Mouse (Mus musculus) adrenal gland, adult 8-10 months (tissue): ENCODE results near the gene Wdpcp. TPM values are rescaled to one million over a fixed set of nuclear protein-coding genes. Genes with fewer than 3 reads are reported as not detected.

Experiments
- DNase-seq: peaks from one replicate; pipeline ENCODE4 v3.0.0; 2022
- microRNA-seq, 2 experiments: library from miRNA; unstranded; fragments of <30 nt; microRNA quantifications; one replicate each; pipeline ENCODE4 v1.2.0; 2022
- total RNA-seq, 4 experiments: library from RNA; stranded (reverse); gene quantifications; 2 replicates each; pipeline ENCODE4 v1.2.4; 2022

The Wdpcp gene
- total RNA-seq, 4 experiments from 2014 or later, result 13.1 to 19.6 (median 17.7) TPM

- DNase-seq, result no peak
These were observed 177.5 kb downstream of the Wdpcp start for GRCm38 (mm10) chr11:21749487-21749886.

GRCm38 (mm10) chr11:21763201-21763600 is 191.2 kb downstream of the Wdpcp start:
- DNase-seq, result no peak

- no peak for DNase-seq
These were observed 216.8 kb downstream of the Wdpcp start for GRCm38 (mm10) chr11:21788831-21789230.

GRCm38 (mm10) chr11:21824941-21825340 is 252.9 kb downstream of the Wdpcp start:
- no peak for DNase-seq

- DNase-seq, result no peak
These were observed 254.5 kb downstream of the Wdpcp start for GRCm38 (mm10) chr11:21826521-21826920.

GRCm38 (mm10) chr11:21847040-21847439 is 275.0 kb downstream of the Wdpcp start:
- DNase-seq, result no peak

- DNase-seq, result peak; percentile 9
These were observed 292.0 kb downstream of the Wdpcp start for GRCm38 (mm10) chr11:21864000-21864399.

GRCm38 (mm10) chr11:21864516-21864915 is 292.5 kb downstream of the Wdpcp start:
- DNase-seq, result no peak

- DNase-seq, result no peak
These were observed 296.6 kb downstream of the Wdpcp start for GRCm38 (mm10) chr11:21868675-21869074.

GRCm38 (mm10) chr11:21870863-21871262 is 298.8 kb downstream of the Wdpcp start:
- DNase-seq, result no peak

- DNase-seq, result no peak
These were observed 299.7 kb downstream of the Wdpcp start for GRCm38 (mm10) chr11:21871728-21872127.

- DNase-seq, result no peak
These were observed 303.0 kb downstream of the Wdpcp start for GRCm38 (mm10) chr11:21875077-21875476.

GRCm38 (mm10) chr11:21894696-21895095 is 322.7 kb downstream of the Wdpcp start:
- no peak for DNase-seq

GRCm38 (mm10) chr11:21922531-21922930 is 350.5 kb downstream of the Wdpcp start:
- DNase-seq, result no peak

Small RNA genes lying within 50 kb of the gene (microRNA-seq; reads per million reads assigned to microRNA genes)
- gene Gm22990, result 0 reads per million in 2 experiments

Other genes starting within 250 kb of the Wdpcp start
- gene Ugp2, start 201.0 kb upstream of the Wdpcp start, total RNA-seq, result 10 to 100 TPM; 48.6 to 87.2 (median 61.2) TPM
- 100 to 1,000 TPM; 399 to 717 (median 551) TPM for gene Mdh1, start 132 bp downstream of the Wdpcp start, total RNA-seq